ENCODE assay signal across 9 mouse cellular contexts in genomic region chr2:10826134-10826767, GRCm38 (mm10).
DNase-seq lines count a peak whose midpoint lies in the region; ATAC-seq and TF ChIP-seq lines count a peak whose summit lies in the region.
"Had no signal": no experiment of that assay in that cellular context is flagged by ENCODE, and none has a peak within 500 bp of the region (broad histone marks: within the 10 kb centered on the region; RNA-seq: fewer than 3 reads in every experiment).

No protein-coding gene starts in this region.

- H3K4me1 ChIP-seq in hindbrain, embryonic 10.5 days (replicated peaks): no peaks in the 10 kb centered on the region
- no peaks in the 10 kb centered on the region for H3K4me1 ChIP-seq in hindbrain, embryonic 11.5 days (replicated peaks; ENCODE audit: control insufficient read depth, insufficient read depth, low read length)
- H3K4me1 ChIP-seq in hindbrain, embryonic 15.5 days (replicated peaks): peaks cover 6% of the 10 kb centered on the region; the same call in 1 of the 2 replicates
- H3K4me1 ChIP-seq in limb, embryonic 14.5 days (ENCODE audit: control insufficient read depth, insufficient read depth, low read length): no peaks in the 10 kb centered on the region
- H3K4me1 ChIP-seq in stomach, embryonic 14.5 days (ENCODE audit: control insufficient read depth, insufficient read depth, low read length): no peaks in the 10 kb centered on the region

- TF ChIP-seq POLR2A in limb, embryonic 14.5 days (IDR thresholded peaks at IDR 0.05; ENCODE audit: borderline replicate concordance, extremely low read depth, insufficient read depth, insufficient read length): no peak

- no peaks in the 10 kb centered on the region for H3K27me3 ChIP-seq in hindbrain, embryonic 10.5 days (ENCODE audit: insufficient read depth, poor library complexity, severe bottlenecking)
- H3K27me3 ChIP-seq in hindbrain, embryonic 11.5 days (ENCODE audit: control insufficient read depth, insufficient read depth, low read length): no peaks in the 10 kb centered on the region
- no peaks in the 10 kb centered on the region for H3K27me3 ChIP-seq in hindbrain, embryonic 15.5 days
- H3K27me3 ChIP-seq in limb, embryonic 14.5 days (ENCODE audit: control insufficient read depth, insufficient read depth, low read length): no peaks in the 10 kb centered on the region
- H3K27me3 ChIP-seq in stomach, embryonic 14.5 days (ENCODE audit: control insufficient read depth, insufficient read depth, low read length): no peaks in the 10 kb centered on the region

- H3K9me3 ChIP-seq in hindbrain, embryonic 10.5 days: no peaks in the 10 kb centered on the region
- no peaks in the 10 kb centered on the region for H3K9me3 ChIP-seq in hindbrain, embryonic 11.5 days (ENCODE audit: control insufficient read depth, low read length)
- no peaks in the 10 kb centered on the region for H3K9me3 ChIP-seq in hindbrain, embryonic 15.5 days
- no peaks in the 10 kb centered on the region for H3K9me3 ChIP-seq in limb, embryonic 14.5 days (ENCODE audit: control insufficient read depth, low read length)
- H3K9me3 ChIP-seq in stomach, embryonic 14.5 days (ENCODE audit: control insufficient read depth, low read depth, low read length): no peaks in the 10 kb centered on the region
- H3K9me3 ChIP-seq: G1E had no signal

- H3K27ac ChIP-seq in hindbrain, embryonic 10.5 days: no peak overlapping the region
- no peak overlapping the region for H3K27ac ChIP-seq in hindbrain, embryonic 11.5 days (ENCODE audit: low read depth, low read length)
- H3K27ac ChIP-seq in hindbrain, embryonic 15.5 days (replicated peaks): no peak overlapping the region
- no peak overlapping the region for H3K27ac ChIP-seq in limb, embryonic 14.5 days (replicated peaks; ENCODE audit: low read depth, low read length)
- H3K27ac ChIP-seq in stomach, embryonic 14.5 days (ENCODE audit: low read length): no peak overlapping the region

- H3K4me3 ChIP-seq in hindbrain, embryonic 10.5 days: 0 out of 2 replicates have a peak overlapping the region, but pooled peaks have one; percentile 53
- no peak overlapping the region for H3K4me3 ChIP-seq in hindbrain, embryonic 11.5 days (ENCODE audit: low read depth, low read length)
- peak overlapping the region; percentile 40 for H3K4me3 ChIP-seq in hindbrain, embryonic 15.5 days
- peak overlapping the region; percentile 33 for H3K4me3 ChIP-seq in limb, embryonic 14.5 days (replicated peaks; ENCODE audit: low read length)
- peak overlapping the region; percentile 34 for H3K4me3 ChIP-seq in stomach, embryonic 14.5 days (ENCODE audit: low read depth, low read length)

- no peaks in the 10 kb centered on the region for H3K36me3 ChIP-seq in hindbrain, embryonic 10.5 days
- no peaks in the 10 kb centered on the region for H3K36me3 ChIP-seq in hindbrain, embryonic 11.5 days (ENCODE audit: control insufficient read depth, insufficient read depth, low read length)
- no peaks in the 10 kb centered on the region for H3K36me3 ChIP-seq in hindbrain, embryonic 15.5 days
- no peaks in the 10 kb centered on the region for H3K36me3 ChIP-seq in limb, embryonic 14.5 days (ENCODE audit: control insufficient read depth, insufficient read depth, low read length)
- H3K36me3 ChIP-seq in stomach, embryonic 14.5 days (ENCODE audit: control insufficient read depth, insufficient read depth, low read length): no peaks in the 10 kb centered on the region
- H3K36me3 ChIP-seq: G1E had no signal

- ATAC-seq in hindbrain, embryonic 11.5 days (ENCODE audit: low FRiP score): no peak
- ATAC-seq in hindbrain, embryonic 15.5 days (ENCODE audit: low FRiP score, low read depth): no peak
- ATAC-seq in limb, embryonic 14.5 days (ENCODE audit: low FRiP score, low read depth): no peak
- ATAC-seq in stomach, embryonic 14.5 days (ENCODE audit: insufficient number of reproducible peaks, insufficient read depth, low FRiP score, low read depth): no peak
- no peak for ATAC-seq in monocyte, adult 5-6 weeks (replicated peaks; ENCODE audit: insufficient number of reproducible peaks, low FRiP score, low TSS enrichment, poor library complexity, severe bottlenecking)

- peak; percentile 3 for DNase-seq in hindbrain, embryonic 10.5 days (ENCODE audit: low spot score)
- no peak for DNase-seq in hindbrain, embryonic 11.5 days (ENCODE audit: low spot score)
- no peak for DNase-seq in limb, embryonic 14.5 days (ENCODE audit: low spot score)
- no peak for DNase-seq in adrenal gland, adult 18-20 months (ENCODE audit: low spot score in 2 of 2)
- no peak for DNase-seq in lung, adult 18-20 months

- H3K4me2 ChIP-seq in hindbrain, embryonic 11.5 days (replicated peaks; ENCODE audit: low read depth, low read length): no peak overlapping the region
- H3K4me2 ChIP-seq in hindbrain, embryonic 15.5 days: peak overlapping the region; percentile 54
- peak overlapping the region; percentile 36 for H3K4me2 ChIP-seq in limb, embryonic 14.5 days (replicated peaks; ENCODE audit: low read depth, low read length, severe bottlenecking)
- peak overlapping the region; percentile 44 for H3K4me2 ChIP-seq in stomach, embryonic 14.5 days (replicated peaks; ENCODE audit: low read depth, low read length)

- 82% methylated on average over 10 of the region's 10 CpGs for WGBS in hindbrain, embryonic 10.5 days
- 83% methylated on average over 10 of the region's 10 CpGs for WGBS in hindbrain, embryonic 11.5 days
- 83% methylated on average over 10 of the region's 10 CpGs for WGBS in hindbrain, embryonic 15.5 days
- 77% methylated on average over 10 of the region's 10 CpGs for WGBS in limb, embryonic 14.5 days
- 69% methylated on average over 10 of the region's 10 CpGs for WGBS in stomach, embryonic 14.5 days

- no peak overlapping the region; the same call in 1 of the 2 replicates for H3K9ac ChIP-seq in hindbrain, embryonic 11.5 days (ENCODE audit: low read depth, low read length)
- no peak overlapping the region; the same call in 1 of the 2 replicates for H3K9ac ChIP-seq in hindbrain, embryonic 15.5 days
- H3K9ac ChIP-seq in limb, embryonic 14.5 days (ENCODE audit: low read depth, low read length, severe bottlenecking): no peak overlapping the region
- no peak overlapping the region for H3K9ac ChIP-seq in stomach, embryonic 14.5 days (replicated peaks; ENCODE audit: low read depth, low read length)
